Mouse (Mus musculus) MEL (cell line): Measurements from ENCODE around the gene Uggt2.

Experiments
- ETS1 ChIP-seq: IDR thresholded peaks from 2 replicates; pipeline ENCODE4 v1.6.1; 2012; ENCODE audit warnings: low read depth, mild to moderate bottlenecking, inconsistent platforms, low read length, improper control_type of control experiment, moderate library complexity
- USF2 ChIP-seq, 2 experiments: IDR thresholded peaks; 2 replicates each; pipeline ENCODE4 v1.6.1; 2011 to 2012; ENCODE audit warnings: improper control_type of control experiment in 2 of 2, low read length in 2 of 2, borderline replicate concordance in 1 of 2, inconsistent platforms in 1 of 2, low read depth in 1 of 2, mild to moderate bottlenecking in 1 of 2; ENCODE audit not compliant: insufficient read depth in 1 of 2

- TF ChIP-seq ETS1 = no peak
- no peak for TF ChIP-seq USF2 (IDR thresholded peaks at IDR 0.05; ENCODE audit: borderline replicate concordance in 1 of 2, insufficient read depth in 1 of 2, low read depth in 1 of 2, low read length in 2 of 2)
Observed at GRCm38 (mm10) chr14:118980358-118980757, 118.9 kb downstream of the Uggt2 start.
